Mouse (Mus musculus) ES-Bruce4 (cell line): Measurements from ENCODE around the gene Kirrel. TPM values are rescaled to one million over a fixed set of nuclear protein-coding genes. Genes with fewer than 3 reads are reported as not detected.

Source experiments
- H3K27ac ChIP-seq: 2 replicates; pipeline ENCODE4 v1.5.1; 2012; ENCODE audit warnings: low read length, inconsistent platforms; ENCODE audit not compliant: insufficient read depth
- H3K27me3 ChIP-seq: 2 replicates; pipeline ENCODE4 v1.6.1; 2012; ENCODE audit warnings: mild to moderate bottlenecking, low read length, inconsistent platforms; ENCODE audit not compliant: control insufficient read depth, poor library complexity, insufficient read depth, severe bottlenecking
- H3K36me3 ChIP-seq: 2 replicates; pipeline ENCODE4 v1.6.1; 2012; ENCODE audit warnings: inconsistent platforms, mild to moderate bottlenecking, low read length, moderate library complexity; ENCODE audit not compliant: control insufficient read depth, poor library complexity, insufficient read depth, severe bottlenecking
- H3K4me1 ChIP-seq: one replicate; pipeline ENCODE4 v1.8.1; 2011; ENCODE audit warnings: low read length; ENCODE audit not compliant: control insufficient read depth, insufficient read depth
- H3K4me3 ChIP-seq: 2 replicates; pipeline ENCODE4 v1.5.1; 2011; ENCODE audit warnings: low read depth, mild to moderate bottlenecking, low read length
- H3K9ac ChIP-seq: 2 replicates; pipeline ENCODE4 v1.6.1; 2012; ENCODE audit warnings: low read depth, mild to moderate bottlenecking, inconsistent platforms; ENCODE audit not compliant: poor library complexity, severe bottlenecking
- H3K9me3 ChIP-seq: replicated peaks from 2 replicates; pipeline ENCODE4 v1.6.1; 2012; ENCODE audit warnings: mild to moderate bottlenecking, low read length, inconsistent platforms; ENCODE audit not compliant: control insufficient read depth, poor library complexity, insufficient read depth, severe bottlenecking
- CTCF ChIP-seq: IDR thresholded peaks from one replicate; pipeline ENCODE4 v1.8.1; 2011; ENCODE audit warnings: low read depth, low read length
- EP300 ChIP-seq: IDR thresholded peaks from 2 replicates; pipeline ENCODE4 v1.6.1; 2011; ENCODE audit warnings: low read depth, low read length; ENCODE audit not compliant: insufficient read depth
- POLR2A ChIP-seq: IDR thresholded peaks from one replicate; pipeline ENCODE4 v1.8.1; 2011; ENCODE audit warnings: low read length; ENCODE audit not compliant: insufficient read depth
- polyA plus RNA-seq: library from polyadenylated mRNA; stranded (reverse); fragments of >200 nt; gene quantifications from 2 replicates; pipeline ENCODE4 v1.2.4, GENCODE M21; 2011; ENCODE audit warnings: low read depth; ENCODE audit not compliant: missing spikeins, insufficient read depth, insufficient read length

Gene Kirrel
- polyA plus RNA-seq, 1 experiment: 38.3 TPM

GRCm38 (mm10) chr3:87176687-87177086 lies 2.1 kb upstream of the Kirrel start:
- Histone ChIP-seq H3K9me3 (no peaks in the 10 kb centered on the region), H3K9ac (no peak overlapping the region), H3K4me3 (no peak overlapping the region), H3K4me1 (no peaks in the 10 kb centered on the region), H3K27ac (no peak overlapping the region), H3K27me3 (no peaks in the 10 kb centered on the region), H3K36me3 (no peaks in the 10 kb centered on the region)
- no peak for TF ChIP-seq POLR2A

GRCm38 (mm10) chr3:87175438-87175815 lies 880 bp upstream of the Kirrel start:
- Histone ChIP-seq H3K9me3 (no peaks in the 10 kb centered on the region), H3K27ac (no peak overlapping the region), H3K4me1 (peaks cover 2% of the 10 kb centered on the region), H3K36me3 (no peaks in the 10 kb centered on the region), H3K27me3 (no peaks in the 10 kb centered on the region), H3K4me3 (peak overlapping the region; percentile 29), H3K9ac (peak overlapping the region; percentile 83; the same call in 1 of the 2 replicates)
- TF ChIP-seq CTCF (no peak), EP300 (no peak), POLR2A (no peak)

GRCm38 (mm10) chr3:87174769-87175437 lies 356 bp upstream of the Kirrel start:
- Histone ChIP-seq H3K36me3 (no peaks in the 10 kb centered on the region), H3K9ac (peak overlapping the region; percentile 83), H3K4me1 (peaks cover 2% of the 10 kb centered on the region), H3K27ac (no peak overlapping the region), H3K4me3 (peak overlapping the region; percentile 70), H3K27me3 (no peaks in the 10 kb centered on the region), H3K9me3 (no peaks in the 10 kb centered on the region)
- TF ChIP-seq EP300: no peak
- no peak for TF ChIP-seq POLR2A
- TF ChIP-seq CTCF: no peak

- Histone ChIP-seq H3K9ac (peak overlapping the region; percentile 83), H3K4me1 (peaks cover 5% of the 10 kb centered on the region), H3K4me3 (peak overlapping the region; percentile 70), H3K27ac (no peak overlapping the region), H3K9me3 (no peaks in the 10 kb centered on the region), H3K36me3 (no peaks in the 10 kb centered on the region), H3K27me3 (no peaks in the 10 kb centered on the region)
- TF ChIP-seq EP300: no peak
- no peak for TF ChIP-seq CTCF
- no peak for TF ChIP-seq POLR2A
Measured at GRCm38 (mm10) chr3:87173486-87174085, 961 bp downstream of the Kirrel start.

GRCm38 (mm10) chr3:87173103-87173444 lies 1.5 kb downstream of the Kirrel start:
- H3K27me3 ChIP-seq: no peaks in the 10 kb centered on the region
- peaks cover 5% of the 10 kb centered on the region for H3K4me1 ChIP-seq
- H3K9me3 ChIP-seq: no peaks in the 10 kb centered on the region
- H3K27ac ChIP-seq: no peak overlapping the region
- H3K9ac ChIP-seq: peak overlapping the region; percentile 83; the same call in 1 of the 2 replicates
- no peak for TF ChIP-seq POLR2A
- no peak for TF ChIP-seq EP300
- TF ChIP-seq CTCF: no peak
- H3K4me3 ChIP-seq: peak overlapping the region; percentile 50; the same call in 1 of the 2 replicates
- H3K36me3 ChIP-seq: no peaks in the 10 kb centered on the region

- TF ChIP-seq CTCF (no peak), EP300 (no peak)
- Histone ChIP-seq H3K27me3 (no peaks in the 10 kb centered on the region), H3K36me3 (no peaks in the 10 kb centered on the region), H3K4me1 (peaks cover 5% of the 10 kb centered on the region), H3K27ac (no peak overlapping the region), H3K9me3 (no peaks in the 10 kb centered on the region), H3K9ac (peak overlapping the region; percentile 83; the same call in 1 of the 2 replicates), H3K4me3 (peak overlapping the region; percentile 50)
Measured at GRCm38 (mm10) chr3:87172351-87173102, 2.0 kb downstream of the Kirrel start.
